Mouse (Mus musculus) CD4-positive, CD25-positive, alpha-beta regulatory T cell, adult 4 months (primary cell): ENCODE measurements around the gene Slc17a9. TPM values are rescaled to one million over a fixed set of nuclear protein-coding genes. Genes with fewer than 3 reads are reported as not detected.

Experiments used
- ATAC-seq: one replicate; pipeline ENCODE4 v1.8.0; 2017
- polyA plus RNA-seq, 2 experiments: library from polyadenylated mRNA; unstranded; fragments of 100-300 nt; shearing (Covaris generic); gene quantifications; one replicate each; pipeline ENCODE4 v1.2.1; 2017

Gene Slc17a9
- 100 to 1,000 TPM in 1 of 2 experiments, 10 to 100 TPM in 1; 77.3 to 114 TPM for polyA plus RNA-seq

- peak; percentile 63 for ATAC-seq
Measured at GRCm38 (mm10) chr2:180724585-180725413, at the start of gene Slc17a9. Gene Slc17a9 (plus strand): TSS chr2:180725263.

GRCm38 (mm10) chr2:180676706-180677105, 48.4 kb upstream of the Slc17a9 start:
- no peak for ATAC-seq

DNA sequence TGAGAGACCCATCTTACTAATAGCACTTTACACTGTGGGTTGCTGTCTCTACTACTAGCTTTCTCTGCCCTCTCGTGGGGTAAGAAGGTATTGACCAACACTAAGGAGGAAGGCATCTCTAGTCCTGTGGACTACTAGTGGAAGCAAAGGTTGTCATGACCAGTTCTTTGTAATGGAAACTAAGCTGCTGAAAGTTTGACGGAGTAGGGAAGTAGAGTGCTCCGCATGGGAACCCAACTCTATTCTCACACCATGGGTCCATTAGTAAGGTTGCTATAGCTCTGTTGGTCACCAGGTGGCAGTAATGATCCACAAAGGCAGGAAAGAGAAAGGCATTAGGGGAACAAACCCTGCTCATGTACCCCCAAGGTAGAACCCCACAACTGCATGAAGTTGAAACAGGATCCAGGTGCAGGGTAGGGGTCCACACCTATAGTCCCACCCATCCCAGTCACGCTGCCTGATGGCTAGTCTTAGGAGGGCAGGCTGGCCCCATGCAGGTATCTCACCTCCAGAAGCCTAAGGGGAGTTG, 46.4 kb upstream of the Slc17a9 start:
- peak; percentile 83 for ATAC-seq

GRCm38 (mm10) chr2:180681225-180681624, 43.8 kb upstream of the Slc17a9 start:
- ATAC-seq, result no peak

GRCm38 (mm10) chr2:180683524-180683923, 41.5 kb upstream of the Slc17a9 start:
- ATAC-seq, result no peak

- no peak for ATAC-seq
Measured at GRCm38 (mm10) chr2:180684031-180684430, 41.0 kb upstream of the Slc17a9 start.

- ATAC-seq, result no peak
Measured at GRCm38 (mm10) chr2:180689841-180690240, 35.2 kb upstream of the Slc17a9 start.

GRCm38 (mm10) chr2:180692630-180693029, 32.4 kb upstream of the Slc17a9 start:
- ATAC-seq, result no peak

- no peak for ATAC-seq
Measured at GRCm38 (mm10) chr2:180695176-180695575, 29.9 kb upstream of the Slc17a9 start.

- ATAC-seq, result no peak
Measured at GRCm38 (mm10) chr2:180700457-180700856, 24.6 kb upstream of the Slc17a9 start.

- peak; percentile 14 for ATAC-seq
Measured at GRCm38 (mm10) chr2:180701053-180701766, 23.9 kb upstream of the Slc17a9 start.

DNA sequence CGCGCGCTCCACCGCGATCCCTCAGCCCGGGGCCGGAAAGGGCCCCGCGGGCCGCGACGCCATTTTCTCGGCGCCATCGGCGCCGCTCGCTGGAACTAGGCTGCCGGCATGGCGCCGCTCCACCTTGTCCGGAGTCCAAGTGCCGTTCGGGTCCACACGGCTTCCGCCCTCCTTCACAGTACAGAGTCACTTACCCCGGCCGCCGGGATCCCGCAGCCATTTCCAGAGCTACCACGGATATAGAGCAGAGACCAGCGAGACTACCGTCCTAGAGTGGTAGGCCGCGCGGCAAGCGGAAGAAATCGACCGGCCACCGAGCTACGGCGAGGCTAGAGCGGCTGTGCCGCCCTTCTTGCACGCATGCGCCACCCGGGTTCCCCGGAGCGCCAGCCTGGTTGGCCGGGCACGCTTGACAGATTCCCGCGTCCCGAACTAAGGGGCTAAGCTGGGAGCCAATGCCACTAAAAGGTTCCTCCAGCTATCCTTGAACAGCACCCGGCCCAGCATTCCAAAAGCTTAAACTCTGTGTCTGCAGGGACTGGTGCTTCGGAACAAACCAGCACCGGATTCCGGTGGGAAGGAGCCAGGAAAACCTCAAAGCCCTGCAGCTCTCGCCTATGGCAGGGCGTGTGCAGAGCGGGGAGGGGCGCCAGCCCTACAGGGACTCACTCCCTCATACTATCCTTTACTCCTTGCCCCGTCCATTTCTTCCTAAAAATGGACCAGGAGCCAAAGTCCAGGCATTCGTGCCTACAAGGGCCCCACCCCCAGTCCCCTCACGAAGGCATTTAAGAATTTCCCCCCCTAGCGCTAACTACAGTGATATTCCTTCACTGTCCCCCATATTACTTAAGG, 23.1 kb upstream of the Slc17a9 start:
- ATAC-seq, result peak; percentile 85

DNA sequence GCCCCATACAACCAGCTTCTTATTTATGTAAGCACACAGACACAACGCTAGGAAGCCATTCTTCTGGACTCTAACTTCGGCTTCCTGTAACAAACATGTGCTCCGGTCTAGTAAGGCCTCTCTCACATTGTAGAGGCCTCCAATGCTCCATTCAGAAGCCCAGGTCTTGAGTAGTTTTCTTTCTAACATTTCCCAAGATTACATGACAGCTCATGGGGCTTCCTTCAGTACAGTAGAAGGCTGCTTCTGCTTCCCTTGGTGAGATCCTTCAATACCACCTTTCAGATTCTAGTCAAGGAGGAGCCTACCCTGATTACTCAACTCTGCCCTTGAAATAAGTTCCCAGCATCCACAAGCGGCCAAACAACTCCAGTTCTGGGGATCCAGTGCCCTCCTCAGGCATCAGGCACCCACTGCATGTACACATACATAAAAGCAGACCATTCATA, 22.3 kb upstream of the Slc17a9 start:
- no peak for ATAC-seq

- no peak for ATAC-seq
Measured at GRCm38 (mm10) chr2:180703175-180703574, 21.9 kb upstream of the Slc17a9 start.

DNA sequence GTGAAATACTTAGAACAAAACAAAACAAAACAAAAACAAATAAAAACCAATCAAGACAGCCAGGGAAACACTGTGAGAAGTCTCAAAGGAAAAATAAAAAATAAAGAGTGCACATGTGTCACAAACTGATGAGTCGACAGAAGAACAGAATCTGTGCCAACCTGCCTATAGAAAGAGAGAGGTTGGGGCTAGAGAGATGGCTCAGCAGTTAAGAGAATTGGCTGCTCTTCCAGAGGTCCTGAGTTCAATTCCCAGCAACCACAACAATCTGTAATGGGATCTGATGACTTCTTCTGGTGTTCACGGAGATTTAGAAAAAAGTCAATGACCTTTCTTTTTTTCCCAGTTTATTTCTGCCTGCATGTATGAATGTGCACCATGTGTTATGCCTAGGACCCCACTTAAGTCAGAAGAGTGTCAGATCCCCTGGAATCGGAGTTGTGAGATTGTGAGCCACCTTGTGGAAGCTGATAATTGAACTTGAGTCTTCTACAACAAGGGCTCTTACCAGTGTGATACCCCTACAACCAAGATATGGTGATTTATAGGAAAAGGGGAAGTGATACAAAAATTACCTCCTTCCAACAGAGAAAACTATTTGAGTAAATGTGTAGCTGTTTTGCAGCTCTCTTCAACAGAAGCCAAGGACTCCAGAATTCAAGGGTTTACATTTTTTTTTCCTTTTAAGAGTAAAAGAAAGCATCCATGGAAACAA, 21.3 kb upstream of the Slc17a9 start:
- ATAC-seq, result no peak

GRCm38 (mm10) chr2:180704591-180704990, 20.5 kb upstream of the Slc17a9 start:
- ATAC-seq, result no peak

DNA sequence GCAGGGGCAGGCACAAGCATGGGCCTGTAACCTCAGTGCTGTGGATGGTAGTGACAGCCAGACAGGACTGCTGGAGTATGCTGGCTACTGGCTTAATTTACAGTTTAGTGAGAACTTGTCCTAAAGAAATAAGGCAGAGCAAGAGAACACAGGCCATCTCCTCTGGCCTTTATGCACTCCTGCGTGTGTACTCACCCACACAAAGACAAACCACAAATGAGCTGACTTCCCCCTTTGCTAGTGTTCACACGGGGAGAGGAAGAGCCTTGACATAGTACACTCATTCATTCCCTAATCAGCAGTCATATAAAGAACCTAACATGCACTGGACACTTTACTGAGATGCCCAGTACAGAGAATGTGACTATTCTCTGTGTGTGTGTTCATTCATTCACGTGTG, 20.0 kb upstream of the Slc17a9 start:
- no peak for ATAC-seq

DNA sequence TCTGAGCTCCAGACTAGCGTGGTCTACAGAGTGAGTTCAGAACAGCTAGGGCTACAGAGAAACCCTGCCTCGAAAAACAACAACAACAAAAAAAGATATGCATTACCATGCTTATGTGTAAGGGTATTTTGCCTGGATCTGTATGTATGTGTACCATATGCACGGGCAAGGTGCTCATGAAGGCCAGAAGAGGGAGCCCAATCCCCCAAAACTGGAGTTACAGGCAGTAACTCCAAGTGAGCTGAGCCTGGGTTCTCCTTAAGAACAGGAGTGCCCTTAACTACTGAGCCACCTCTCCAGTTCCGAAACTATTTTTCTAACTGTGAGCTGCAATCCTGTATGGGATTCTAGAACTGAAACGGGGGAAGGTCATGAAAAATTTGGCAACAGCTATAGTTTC, 19.1 kb upstream of the Slc17a9 start:
- ATAC-seq, result no peak

GRCm38 (mm10) chr2:180709023-180709922, 15.8 kb upstream of the Slc17a9 start:
- peak; percentile 16 for ATAC-seq

DNA sequence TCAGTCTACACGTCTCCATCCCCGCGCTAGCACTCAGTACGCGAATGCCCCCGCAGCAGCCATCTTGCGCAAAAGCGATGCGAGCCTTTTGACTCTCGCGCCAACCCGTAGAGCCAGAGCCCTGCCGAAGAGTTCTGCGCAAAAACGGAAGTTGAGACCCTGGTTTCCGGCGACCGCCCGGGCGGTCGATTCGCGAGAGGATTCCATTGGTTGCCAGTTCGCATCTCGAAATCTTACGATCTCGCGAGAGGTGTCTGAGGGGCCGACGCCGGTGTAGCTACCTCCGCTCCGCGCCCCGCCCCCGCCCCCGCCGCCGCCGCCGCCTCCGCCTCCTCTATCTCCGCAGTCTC, 15.2 kb upstream of the Slc17a9 start, which contains the start of the genes Dido1 and Gid8:
Gene Dido1 (minus strand): TSS at position 77 of the 350 bp plus-strand sequence.
Gene Gid8 (plus strand): TSS at position 195 of the 350 bp plus-strand sequence.
- peak; percentile 97 for ATAC-seq
